8 mouse cellular contexts compared by ENCODE assay signal in genomic region chr14:78159567-78159966, GRCm38 (mm10).
"Had no signal": no experiment of that assay in that cellular context is flagged by ENCODE, and none has a peak within 500 bp of the region (broad histone marks: within the 10 kb centered on the region; RNA-seq: fewer than 3 reads in every experiment).

No protein-coding gene starts in this region.

- DNase-seq: kidney, adult 9 months; kidney, postnatal 25 days; layer of hippocampus, postnatal 36 days; left cerebral cortex, postnatal 4 days; lung, adult 18-20 months; thymus, adult 2 months; thymus, postnatal 14 days; thymus, postnatal 4 days had no signal
